Mouse (Mus musculus): ENCODE measurements around the gene Slamf8. TPM values are rescaled to one million over a fixed set of nuclear protein-coding genes. Genes with fewer than 3 reads are reported as not detected.

Slamf8 gene
- total RNA-seq, 2 experiments from 2014 or later, result 0.60 to 1.5 TPM

GRCm38 (mm10) chr1:172535116-172535515, 55.3 kb downstream of the Slamf8 start:
- no peak for DNase-seq (ENCODE audit: low spot score in 2 of 2)

- DNase-seq (ENCODE audit: low spot score in 2 of 2), result no peak
Observed at GRCm38 (mm10) chr1:172532551-172532950, 57.8 kb downstream of the Slamf8 start.

Other genes starting within 250 kb of the Slamf8 start
- gene Kcnj10, start 249.4 kb downstream of the Slamf8 start, total RNA-seq (2021), result 1 to 10 TPM; 1.3 to 1.5 TPM
- 10 to 100 TPM in 1 of 2 experiments, 1 to 10 TPM in 1; 9.3 to 11.5 TPM for gene Pigm, start 214.0 kb downstream of the Slamf8 start, total RNA-seq (2021)
- gene Slamf9, start 115.2 kb downstream of the Slamf8 start, total RNA-seq (2021), result 1 to 10 TPM; 3.4 to 5.0 TPM
- 1 to 10 TPM; 1.1 to 3.2 TPM for gene Igsf9, start 108.8 kb downstream of the Slamf8 start, total RNA-seq (2021)
- 10 to 100 TPM; 64.7 to 65.1 TPM for gene Tagln2, start 90.5 kb downstream of the Slamf8 start, total RNA-seq (2021)
- gene Cfap45, start 69.8 kb downstream of the Slamf8 start, total RNA-seq (2021), result under 1 TPM; 0.35 to 0.40 TPM
- under 1 TPM in 1 of 2 experiments, not detected in 1; 0.40 TPM for gene Vsig8, start 34.6 kb downstream of the Slamf8 start, total RNA-seq (2021)
- not detected for gene Fcrl6, start 12.0 kb upstream of the Slamf8 start, total RNA-seq (2021)
- 1 to 10 TPM; 6.3 to 7.4 TPM for gene Dusp23, start 42.4 kb upstream of the Slamf8 start, total RNA-seq (2021)
- gene Crp, start 107.5 kb upstream of the Slamf8 start, total RNA-seq (2021), result not detected

All from adrenal gland, adult 18-20 months (tissue).